Mouse (Mus musculus) intestine, postnatal 0 days (tissue): ENCODE results near the gene Dusp8. TPM values are rescaled to one million over a fixed set of nuclear protein-coding genes. Genes with fewer than 3 reads are reported as not detected.

Experiments used
- ATAC-seq: fragments of 200-750 bp; cut with Nextera tagmentation; 2 replicates; pipeline ENCODE4 v1.8.0; 2017; ENCODE audit warnings: mild to moderate bottlenecking, moderate TSS enrichment, moderate library complexity
- H3K27ac ChIP-seq: fragments of 300-500 bp; sonication (generic); 2 replicates; pipeline ENCODE4 v1.5.1; 2014; ENCODE audit warnings: mild to moderate bottlenecking, low read depth, low read length, moderate library complexity
- H3K27me3 ChIP-seq: fragments of 300-500 bp; sonication (generic); replicated peaks from 2 replicates; pipeline ENCODE4 v1.6.1; 2014; ENCODE audit warnings: low read length, mixed read lengths; ENCODE audit not compliant: control insufficient read depth, insufficient read depth
- H3K36me3 ChIP-seq: fragments of 300-500 bp; sonication (generic); 2 replicates; pipeline ENCODE4 v1.6.1; 2014; ENCODE audit warnings: mild to moderate bottlenecking, moderate library complexity; ENCODE audit not compliant: control insufficient read depth, insufficient read depth
- H3K4me1 ChIP-seq: fragments of 300-500 bp; sonication (generic); replicated peaks from 2 replicates; pipeline ENCODE4 v1.6.1; 2014; ENCODE audit warnings: antibody characterized with exemption, low read length, mixed read lengths; ENCODE audit not compliant: control insufficient read depth, insufficient read depth
- H3K4me2 ChIP-seq: fragments of 300-500 bp; sonication (generic); replicated peaks from 2 replicates; pipeline ENCODE4 v1.6.1; 2014; ENCODE audit warnings: low read depth, mild to moderate bottlenecking, moderate library complexity
- H3K4me3 ChIP-seq: fragments of 300-500 bp; sonication (generic); 2 replicates; pipeline ENCODE4 v1.5.1; 2014; ENCODE audit warnings: low read depth, low read length
- H3K9ac ChIP-seq: fragments of 300-500 bp; sonication (generic); 2 replicates; pipeline ENCODE4 v1.6.1; 2014; ENCODE audit warnings: mild to moderate bottlenecking, low read depth, low read length
- H3K9me3 ChIP-seq: fragments of 300-500 bp; sonication (generic); 2 replicates; pipeline ENCODE4 v1.6.1; 2016; ENCODE audit warnings: mixed run types; ENCODE audit not compliant: control insufficient read depth
- CTCF ChIP-seq: sonication (generic); IDR thresholded peaks from 2 replicates; pipeline ENCODE4 v1.5.1; 2016; ENCODE audit warnings: low read depth, mild to moderate bottlenecking, control low read depth, antibody characterized with exemption, moderate library complexity
- polyA plus RNA-seq: library from polyadenylated mRNA; unstranded; fragments of >200 nt; fragmentation: Nextera tagmentation; extraction: Ambion mirVana; gene quantifications from 2 replicates; pipeline ENCODE4 v1.2.1, GENCODE M21; 2015

Dusp8 gene
- polyA plus RNA-seq, 1 experiment from 2014 or later = 5.8 TPM

GRCm38 (mm10) chr7:142030073-142030472 lies 65.6 kb downstream of the Dusp8 start:
- Histone ChIP-seq H3K36me3 (no peaks in the 10 kb centered on the region), H3K27ac (no peak overlapping the region), H3K4me2 (no peak overlapping the region), H3K9ac (no peak overlapping the region), H3K9me3 (no peaks in the 10 kb centered on the region), H3K4me1 (peaks cover 7% of the 10 kb centered on the region), H3K4me3 (no peak overlapping the region), H3K27me3 (no peaks in the 10 kb centered on the region)
- no peak for TF ChIP-seq CTCF
- ATAC-seq = no peak

Other genes starting within 250 kb of the Dusp8 start
- 48.6 and 49.1 TPM in 2 replicates for gene Tollip, start 177.3 kb downstream of the Dusp8 start, polyA plus RNA-seq
- 0.55 and 0.69 TPM in 2 replicates for gene Brsk2, start 146.1 kb downstream of the Dusp8 start, polyA plus RNA-seq
- gene Mob2, start 34.8 kb downstream of the Dusp8 start, polyA plus RNA-seq = 49.5 and 54.7 TPM in 2 replicates
- not detected in 2 replicates for gene Gm45618, start 24.9 kb upstream of the Dusp8 start, polyA plus RNA-seq
- gene Gm39115, start 40.2 kb upstream of the Dusp8 start, polyA plus RNA-seq = not detected in 2 replicates
- gene Gm45337, start 48.8 kb upstream of the Dusp8 start, polyA plus RNA-seq = not detected in 2 replicates
- gene Gm29735, start 61.3 kb upstream of the Dusp8 start, polyA plus RNA-seq = not detected in 2 replicates
- not detected in 2 replicates for gene Gm4553, start 69.9 kb upstream of the Dusp8 start, polyA plus RNA-seq
- gene Krtap5-2, start 80.2 kb upstream of the Dusp8 start, polyA plus RNA-seq = not detected in 2 replicates
- gene Gm10153, start 94.5 kb upstream of the Dusp8 start, polyA plus RNA-seq = not detected in 2 replicates
- not detected in 2 replicates for gene Krtap5-3, start 105.5 kb upstream of the Dusp8 start, polyA plus RNA-seq
- gene Gm7579, start 116.0 kb upstream of the Dusp8 start, polyA plus RNA-seq = not detected in 2 replicates
- not detected in 2 replicates for gene Krtap5-5, start 134.1 kb upstream of the Dusp8 start, polyA plus RNA-seq
- not detected in 2 replicates for gene Gm40460, start 145.2 kb upstream of the Dusp8 start, polyA plus RNA-seq
- not detected in 2 replicates for gene Gm2431, start 162.5 kb upstream of the Dusp8 start, polyA plus RNA-seq
- gene Gm4559, start 178.5 kb upstream of the Dusp8 start, polyA plus RNA-seq = not detected in 2 replicates
- gene Krtap5-1, start 201.3 kb upstream of the Dusp8 start, polyA plus RNA-seq = not detected in 2 replicates
- not detected in 2 replicates for gene Krtap5-4, start 207.7 kb upstream of the Dusp8 start, polyA plus RNA-seq